Mouse (Mus musculus): ENCODE data around the gene Gm49403. TPM values are rescaled to one million over a fixed set of nuclear protein-coding genes. Genes with fewer than 3 reads are reported as not detected.
A peak's percentile ranks its signal among the peaks of the same experiment; 100 is the strongest.

Gene Gm49403
- polyA plus RNA-seq, 1 experiment from 2014 or later: not detected

DNA sequence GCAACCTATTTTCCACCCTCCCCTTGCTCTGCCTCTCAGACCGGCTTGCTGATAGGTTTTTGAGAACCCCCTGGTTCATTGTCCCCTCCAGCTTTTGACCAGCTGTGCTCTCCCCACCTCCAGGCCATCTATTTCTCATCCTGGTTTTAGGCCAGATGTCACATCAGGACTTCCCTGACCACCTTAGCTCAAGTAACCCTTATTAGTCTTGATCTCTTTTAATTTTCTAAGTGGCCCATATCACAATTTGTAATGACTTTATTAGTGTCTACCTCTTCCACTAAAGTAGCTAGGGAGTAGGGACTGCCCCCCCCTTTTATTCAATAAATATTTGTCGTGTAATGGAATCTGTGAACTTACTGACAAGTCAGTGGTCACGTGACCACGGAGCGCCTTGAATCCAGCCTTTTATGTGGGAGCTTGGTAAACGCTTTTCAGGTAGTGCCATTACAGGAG lies 37.1 kb downstream of the Gm49403 start:
- ATAC-seq (replicated peaks; ENCODE audit: extremely low read depth, insufficient read depth, low FRiP score): no peak
- peak overlapping the region; percentile 89 for H3K27ac ChIP-seq (ENCODE audit: low read length)
- H3K4me2 ChIP-seq (ENCODE audit: low read depth, low read length): peak overlapping the region; percentile 72
- 1% methylated on average over 6 of the region's 6 CpGs for WGBS
- no peaks in the 10 kb centered on the region for H3K27me3 ChIP-seq (ENCODE audit: control insufficient read depth, insufficient read depth, low read length)
- peaks cover 12% of the 10 kb centered on the region for H3K36me3 ChIP-seq (ENCODE audit: control insufficient read depth, insufficient read depth)
- H3K4me3 ChIP-seq (ENCODE audit: low read length): peak overlapping the region; percentile 83
- H3K9ac ChIP-seq (ENCODE audit: low read length): peak overlapping the region; percentile 87
- H3K9me3 ChIP-seq (replicated peaks; ENCODE audit: control insufficient read depth, low read length): no peaks in the 10 kb centered on the region
- H3K4me1 ChIP-seq (ENCODE audit: control insufficient read depth, insufficient read depth, low read length): peaks cover 12% of the 10 kb centered on the region

DNA sequence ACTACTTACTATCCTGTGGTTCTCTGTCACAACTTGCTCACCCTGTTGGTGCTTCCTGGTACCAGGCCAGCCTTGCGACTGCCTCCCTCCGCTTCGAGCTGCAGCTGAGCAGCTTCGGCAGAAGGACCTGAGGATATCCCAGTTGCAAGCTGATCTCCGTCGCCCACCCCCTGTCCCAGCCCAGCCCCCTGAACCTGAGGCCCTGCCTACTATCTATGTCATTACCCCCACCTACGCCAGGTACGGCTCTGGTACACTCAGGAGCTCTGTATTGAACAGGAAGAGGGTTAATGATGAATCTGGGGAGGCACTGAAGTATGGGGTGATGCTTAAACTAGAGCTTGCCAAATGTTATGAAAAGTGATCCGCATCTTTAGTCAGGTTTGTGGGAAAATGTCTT lies 38.0 kb downstream of the Gm49403 start:
- WGBS: 65% methylated on average over 9 of the region's 9 CpGs
- no peak overlapping the region for H3K9ac ChIP-seq (ENCODE audit: low read length)
- no peak overlapping the region for H3K4me3 ChIP-seq (ENCODE audit: low read length)

DNA sequence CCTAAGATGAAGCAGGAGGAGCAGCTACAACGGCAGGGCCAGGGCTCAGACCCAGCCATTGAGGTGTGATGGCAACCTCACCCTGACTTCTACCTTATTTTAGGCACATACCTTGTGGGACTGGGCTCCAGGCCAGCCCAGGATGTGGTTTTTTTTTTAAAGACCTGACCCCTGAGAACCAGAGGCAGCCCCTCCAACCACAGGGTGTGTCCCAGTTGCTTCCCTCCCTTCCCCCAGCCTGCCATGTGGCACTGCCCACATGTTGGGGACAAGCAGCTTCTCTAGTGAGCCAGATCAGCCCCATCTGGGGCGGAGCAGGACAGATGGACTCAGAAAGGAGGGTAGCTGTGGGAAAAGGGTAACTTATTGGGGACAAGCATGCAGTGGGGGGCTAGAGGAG lies 43.0 kb downstream of the Gm49403 start:
- WGBS: 86% methylated on average over 2 of the region's 2 CpGs
- Histone ChIP-seq H3K4me2 (ENCODE audit: low read depth, low read length) (no peak overlapping the region), H3K9ac (ENCODE audit: low read length) (no peak overlapping the region), H3K4me1 (ENCODE audit: control insufficient read depth, insufficient read depth, low read length) (peaks cover 17% of the 10 kb centered on the region), H3K27me3 (ENCODE audit: control insufficient read depth, insufficient read depth, low read length) (no peaks in the 10 kb centered on the region), H3K36me3 (ENCODE audit: control insufficient read depth, insufficient read depth) (peaks cover 16% of the 10 kb centered on the region), H3K9me3 (replicated peaks; ENCODE audit: control insufficient read depth, low read length) (no peaks in the 10 kb centered on the region), H3K27ac (ENCODE audit: low read length) (no peak overlapping the region), H3K4me3 (ENCODE audit: low read length) (no peak overlapping the region)
- ATAC-seq (replicated peaks; ENCODE audit: extremely low read depth, insufficient read depth, low FRiP score): no peak

More for the DNA sequence above, 38.0 kb downstream of the Gm49403 start:
- peaks cover 12% of the 10 kb centered on the region for H3K4me1 ChIP-seq (ENCODE audit: control insufficient read depth, insufficient read depth, low read length)
- no peak overlapping the region for H3K27ac ChIP-seq (ENCODE audit: low read length)
- no peaks in the 10 kb centered on the region for H3K27me3 ChIP-seq (ENCODE audit: control insufficient read depth, insufficient read depth, low read length)
- no peak overlapping the region for H3K4me2 ChIP-seq (ENCODE audit: low read depth, low read length)
- H3K9me3 ChIP-seq (replicated peaks; ENCODE audit: control insufficient read depth, low read length): no peaks in the 10 kb centered on the region
- no peak for ATAC-seq (replicated peaks; ENCODE audit: extremely low read depth, insufficient read depth, low FRiP score)
- peaks cover 9% of the 10 kb centered on the region; the same call in 1 of the 2 replicates for H3K36me3 ChIP-seq (ENCODE audit: control insufficient read depth, insufficient read depth)

DNA sequence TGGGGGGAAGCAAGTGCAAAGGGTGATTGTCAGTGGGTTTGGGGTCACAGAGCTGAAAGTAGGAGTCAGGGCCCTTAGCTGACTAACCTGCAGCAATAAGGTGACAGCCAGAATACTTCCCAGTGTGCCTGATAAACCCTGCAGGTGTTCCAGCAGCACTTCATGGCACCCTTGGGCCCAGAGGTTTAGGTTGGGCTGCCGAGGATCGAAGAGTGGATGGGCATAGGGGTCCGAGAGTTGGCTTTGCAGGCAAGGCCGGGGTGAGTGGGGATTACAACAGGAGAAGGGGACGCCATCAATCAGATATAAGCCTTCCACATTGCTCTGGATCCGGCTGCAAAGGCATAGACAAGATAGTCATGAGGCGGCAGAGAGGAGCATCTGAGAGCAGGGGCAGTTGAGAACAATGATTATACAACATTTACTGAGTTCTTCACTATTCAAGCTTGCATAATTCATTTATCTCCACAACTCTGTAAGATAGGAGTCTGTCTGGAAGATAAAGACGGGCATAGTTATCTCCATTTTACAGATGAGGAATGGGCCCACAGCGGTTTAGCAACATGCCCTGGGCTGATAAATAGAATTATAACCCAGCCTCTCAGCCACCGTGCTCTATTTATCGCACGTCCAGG lies 44.3 kb downstream of the Gm49403 start:
- Histone ChIP-seq H3K27ac (ENCODE audit: low read length) (no peak overlapping the region), H3K4me3 (ENCODE audit: low read length) (no peak overlapping the region), H3K9me3 (replicated peaks; ENCODE audit: control insufficient read depth, low read length) (no peaks in the 10 kb centered on the region), H3K4me2 (ENCODE audit: low read depth, low read length) (no peak overlapping the region), H3K36me3 (ENCODE audit: control insufficient read depth, insufficient read depth) (peaks cover 16% of the 10 kb centered on the region), H3K9ac (ENCODE audit: low read length) (no peak overlapping the region), H3K4me1 (ENCODE audit: control insufficient read depth, insufficient read depth, low read length) (peaks cover 16% of the 10 kb centered on the region), H3K27me3 (ENCODE audit: control insufficient read depth, insufficient read depth, low read length) (no peaks in the 10 kb centered on the region)
- WGBS: 78% methylated on average over 12 of the region's 12 CpGs
- no peak for ATAC-seq (replicated peaks; ENCODE audit: extremely low read depth, insufficient read depth, low FRiP score)

DNA sequence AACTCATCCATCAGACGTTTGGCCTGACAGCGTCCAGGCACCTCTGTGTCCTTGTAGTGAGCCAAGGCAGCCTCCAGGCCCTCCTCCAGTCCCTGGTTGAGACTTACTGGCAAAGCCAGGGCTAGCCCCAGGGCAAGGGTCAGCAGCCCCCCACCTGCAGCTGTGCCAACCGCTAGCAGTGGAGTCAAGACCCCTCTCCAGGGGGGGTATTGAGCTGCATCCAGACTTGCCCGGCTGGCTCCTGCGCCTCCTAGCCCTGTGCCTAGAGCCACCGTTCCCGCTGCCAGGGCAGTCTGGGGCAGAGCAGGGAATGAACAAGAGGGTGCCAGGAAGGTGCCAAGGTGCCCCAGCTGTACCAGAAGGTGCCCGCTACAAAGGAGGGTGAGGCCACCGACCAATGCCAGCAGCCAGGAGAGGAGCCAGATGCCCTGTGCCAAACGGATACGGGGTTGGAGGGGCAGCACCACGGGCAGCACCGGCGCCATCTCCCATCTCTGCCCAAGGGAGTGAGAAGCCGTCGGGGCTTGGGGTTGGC lies 45.0 kb downstream of the Gm49403 start:
- H3K4me1 ChIP-seq (ENCODE audit: control insufficient read depth, insufficient read depth, low read length): peaks cover 16% of the 10 kb centered on the region
- WGBS: 21% methylated on average over 16 of the region's 16 CpGs
- H3K9ac ChIP-seq (ENCODE audit: low read length): peak overlapping the region; percentile 92; the same call in 1 of the 2 replicates
- peak overlapping the region; percentile 86 for H3K4me2 ChIP-seq (ENCODE audit: low read depth, low read length)
- H3K27me3 ChIP-seq (ENCODE audit: control insufficient read depth, insufficient read depth, low read length): no peaks in the 10 kb centered on the region
- ATAC-seq (replicated peaks; ENCODE audit: extremely low read depth, insufficient read depth, low FRiP score): no peak; the same call in 1 of the 2 replicates
- no peaks in the 10 kb centered on the region for H3K9me3 ChIP-seq (replicated peaks; ENCODE audit: control insufficient read depth, low read length)
- peaks cover 21% of the 10 kb centered on the region for H3K36me3 ChIP-seq (ENCODE audit: control insufficient read depth, insufficient read depth)
- peak overlapping the region; percentile 87 for H3K4me3 ChIP-seq (ENCODE audit: low read length)
- peak overlapping the region; percentile 84 for H3K27ac ChIP-seq (ENCODE audit: low read length)

DNA sequence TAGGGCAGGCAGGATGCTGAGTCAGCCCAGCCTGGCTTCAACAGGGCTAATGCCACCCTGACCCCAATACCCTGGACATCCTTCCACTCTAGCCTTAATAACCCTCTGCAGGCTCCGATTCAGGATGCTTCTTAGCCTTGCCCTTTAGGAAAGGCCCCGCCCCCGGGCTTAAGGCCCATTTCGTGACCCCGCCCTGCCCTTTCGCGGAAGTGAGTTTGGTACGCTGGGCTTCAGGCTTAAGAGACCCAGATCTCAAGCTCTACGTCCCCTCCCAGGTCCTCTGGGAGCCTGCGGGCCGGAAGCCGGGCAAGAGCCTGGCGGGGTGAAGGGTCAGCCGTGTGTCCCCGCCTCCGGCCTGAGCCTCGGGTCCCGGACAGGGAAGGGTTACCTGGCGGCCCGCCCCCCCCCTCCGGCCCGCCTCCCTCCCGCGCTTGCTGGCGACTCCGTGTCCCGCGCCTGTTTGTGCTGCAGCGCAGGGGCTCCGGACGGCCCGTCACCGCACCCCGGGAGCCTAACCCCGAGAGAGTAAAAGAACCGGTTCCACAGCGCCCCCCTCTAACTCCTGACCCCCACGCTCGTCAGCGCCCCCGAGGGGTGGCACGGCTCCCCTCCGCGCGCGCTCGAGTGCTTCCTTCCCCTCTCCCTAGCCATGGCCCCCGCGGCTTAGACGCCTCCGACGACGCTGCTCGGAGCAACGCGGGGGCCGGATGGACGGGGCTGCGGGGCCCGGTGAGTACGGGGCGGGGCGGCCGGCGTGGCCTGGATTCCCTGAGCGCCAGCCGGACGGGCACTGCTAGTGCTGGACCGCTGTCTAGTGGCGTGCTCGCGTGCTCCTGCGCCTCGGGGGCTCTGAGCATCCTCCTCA lies 45.7 kb downstream of the Gm49403 start, which contains the start of the genes Rom1 and Eml3:
Gene Rom1 (minus strand): TSS at position 133 of the 865 bp plus-strand sequence.
Gene Eml3 (plus strand): TSS at position 329 of the 865 bp plus-strand sequence.
- peaks cover 21% of the 10 kb centered on the region for H3K36me3 ChIP-seq (ENCODE audit: control insufficient read depth, insufficient read depth)
- no peaks in the 10 kb centered on the region for H3K9me3 ChIP-seq (replicated peaks; ENCODE audit: control insufficient read depth, low read length)
- peak within 1 kb of the TSS; percentile 84 for H3K27ac ChIP-seq (ENCODE audit: low read length)
- ATAC-seq (replicated peaks; ENCODE audit: extremely low read depth, insufficient read depth, low FRiP score): peak; percentile 80
- H3K27me3 ChIP-seq (ENCODE audit: control insufficient read depth, insufficient read depth, low read length): no peaks in the 10 kb centered on the region
- peaks cover 16% of the 10 kb centered on the region for H3K4me1 ChIP-seq (ENCODE audit: control insufficient read depth, insufficient read depth, low read length)
- peak within 1 kb of the TSS; percentile 92 for H3K9ac ChIP-seq (ENCODE audit: low read length)
- WGBS: 0% methylated on average over 70 of the region's 74 CpGs
- peak within 1 kb of the TSS; percentile 86 for H3K4me2 ChIP-seq (ENCODE audit: low read depth, low read length)
- peak within 1 kb of the TSS; percentile 87 for H3K4me3 ChIP-seq (ENCODE audit: low read length)

DNA sequence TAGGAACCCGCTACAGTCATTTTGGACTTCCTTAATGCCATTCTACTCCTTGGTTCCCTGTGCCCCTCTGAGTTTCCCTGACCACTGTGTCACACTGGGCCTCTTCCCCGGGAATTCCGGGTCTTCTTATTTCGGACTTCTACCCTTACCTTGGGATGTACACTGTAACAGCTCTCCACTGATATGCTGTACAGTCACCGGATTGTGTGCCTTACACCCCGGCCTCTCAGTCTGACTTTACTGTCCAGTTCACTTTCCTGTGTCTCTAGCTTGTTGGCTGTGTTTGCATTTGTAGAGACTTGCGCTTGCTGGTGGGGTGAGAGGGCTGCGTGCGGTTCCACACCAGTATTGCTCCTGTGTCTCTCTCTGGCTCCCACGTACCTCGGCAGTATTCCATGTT lies 46.4 kb downstream of the Gm49403 start:
- H3K36me3 ChIP-seq (ENCODE audit: control insufficient read depth, insufficient read depth): peaks cover 27% of the 10 kb centered on the region
- H3K4me3 ChIP-seq (ENCODE audit: low read length): peak overlapping the region; percentile 87
- H3K27me3 ChIP-seq (ENCODE audit: control insufficient read depth, insufficient read depth, low read length): no peaks in the 10 kb centered on the region
- ATAC-seq (replicated peaks; ENCODE audit: extremely low read depth, insufficient read depth, low FRiP score): no peak
- peaks cover 16% of the 10 kb centered on the region for H3K4me1 ChIP-seq (ENCODE audit: control insufficient read depth, insufficient read depth, low read length)
- WGBS: 12% methylated on average over 11 of the region's 11 CpGs
- H3K27ac ChIP-seq (ENCODE audit: low read length): peak overlapping the region; percentile 84
- peak overlapping the region; percentile 92 for H3K9ac ChIP-seq (ENCODE audit: low read length)
- peak overlapping the region; percentile 86 for H3K4me2 ChIP-seq (ENCODE audit: low read depth, low read length)
- H3K9me3 ChIP-seq (replicated peaks; ENCODE audit: control insufficient read depth, low read length): no peaks in the 10 kb centered on the region

DNA sequence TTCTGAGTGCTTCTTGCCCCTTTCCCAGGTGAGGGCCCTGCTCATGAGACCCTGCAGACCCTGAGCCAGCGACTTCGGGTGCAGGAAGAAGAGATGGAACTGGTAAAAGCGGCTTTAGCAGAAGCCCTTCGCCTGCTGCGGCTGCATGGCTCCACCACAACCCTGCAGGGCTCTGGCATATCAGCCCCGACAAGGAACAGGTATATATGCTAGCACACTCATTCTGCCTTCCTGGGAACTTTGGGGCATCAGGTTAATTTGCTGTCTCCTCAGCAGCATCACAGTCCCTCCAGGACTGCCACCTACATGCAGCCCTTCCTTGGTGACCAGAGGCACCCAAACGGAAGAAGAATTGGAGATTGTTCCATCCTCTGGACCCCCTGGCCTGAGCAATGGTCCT lies 47.0 kb downstream of the Gm49403 start:
- peak overlapping the region; percentile 92 for H3K9ac ChIP-seq (ENCODE audit: low read length)
- H3K27ac ChIP-seq (ENCODE audit: low read length): no peak overlapping the region
- peak overlapping the region; percentile 87 for H3K4me3 ChIP-seq (ENCODE audit: low read length)
- H3K36me3 ChIP-seq (ENCODE audit: control insufficient read depth, insufficient read depth): peaks cover 24% of the 10 kb centered on the region
- H3K9me3 ChIP-seq (replicated peaks; ENCODE audit: control insufficient read depth, low read length): no peaks in the 10 kb centered on the region
- no peak for ATAC-seq (replicated peaks; ENCODE audit: extremely low read depth, insufficient read depth, low FRiP score)
- 75% methylated on average over 7 of the region's 7 CpGs for WGBS
- no peaks in the 10 kb centered on the region for H3K27me3 ChIP-seq (ENCODE audit: control insufficient read depth, insufficient read depth, low read length)
- peaks cover 16% of the 10 kb centered on the region for H3K4me1 ChIP-seq (ENCODE audit: control insufficient read depth, insufficient read depth, low read length)
- peak overlapping the region; percentile 86 for H3K4me2 ChIP-seq (ENCODE audit: low read depth, low read length)

Measured in heart, embryonic 16.5 days (tissue).